Mouse (Mus musculus) bone marrow, adult 2 months (tissue): ENCODE measurements at regions not wholly inside any gene's neighbourhood (a gene's known extent, or its start where the extent isn't known, plus 50 kb on each side); places are given as distances from the start of the nearest gene placed in this dataset.

Experiments used
- CTCF ChIP-seq: fragments of 200-500 bp; IDR thresholded peaks from 2 replicates; pipeline ENCODE4 v1.5.1; 2011; ENCODE audit warnings: low read length, control low read depth; ENCODE audit not compliant: control insufficient read depth, insufficient read depth
- POLR2A ChIP-seq: fragments of 200-500 bp; IDR thresholded peaks from 2 replicates; pipeline ENCODE4 v1.6.1; 2011; ENCODE audit warnings: low read depth, mild to moderate bottlenecking, control low read depth, low read length, borderline replicate concordance; ENCODE audit not compliant: control insufficient read depth

DNA sequence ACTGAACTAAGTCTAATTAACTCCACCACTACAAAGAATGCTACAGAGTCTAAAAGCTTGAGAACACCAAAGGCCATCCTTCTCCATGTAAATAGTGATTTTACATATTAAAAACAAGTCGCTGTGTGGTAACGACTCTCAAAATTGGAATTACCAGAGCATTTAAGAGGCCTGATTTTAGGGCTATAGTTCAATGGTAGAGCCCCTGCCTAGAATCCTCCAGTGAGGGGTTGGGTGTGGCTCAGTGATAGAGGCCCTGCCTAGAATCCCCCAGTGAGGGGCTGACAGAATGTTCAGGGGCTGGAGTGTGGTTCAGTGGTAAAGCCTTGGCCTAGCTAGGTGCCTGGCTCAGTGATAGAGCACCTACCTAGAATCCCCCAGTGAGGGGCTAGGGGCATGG, 413.3 kb upstream of the Castor2 start:
- TF ChIP-seq POLR2A (no peak), CTCF (no peak)
